Mouse (Mus musculus) brain, embryonic 18.5 days (tissue): ENCODE measurements around the gene Ttc8.

Experiments used
- DNase-seq: peaks from one replicate; pipeline ENCODE4 v3.0.0-alpha.2; 2012; ENCODE audit warnings: low read depth, low spot score

The Ttc8 gene

DNA sequence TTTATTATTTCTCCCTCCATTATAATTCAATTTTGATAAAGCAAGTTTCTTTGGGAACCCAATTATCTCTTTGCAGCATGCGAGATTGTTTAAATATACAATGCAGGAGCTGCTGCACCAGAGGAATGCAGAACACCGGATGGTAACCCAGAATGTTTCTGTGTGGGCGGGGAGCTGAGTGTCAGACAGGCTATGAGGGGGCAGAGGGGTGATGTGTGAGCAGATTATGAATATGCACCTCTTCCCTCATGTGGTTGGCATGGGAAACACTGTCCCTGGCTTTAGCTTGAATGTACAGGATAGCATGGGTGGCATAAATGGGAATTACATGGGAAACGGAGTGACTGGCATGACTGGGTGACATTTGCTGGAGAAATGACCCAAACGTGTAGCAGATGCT is 108.3 kb downstream of the Ttc8 start:
- DNase-seq = no peak

DNA sequence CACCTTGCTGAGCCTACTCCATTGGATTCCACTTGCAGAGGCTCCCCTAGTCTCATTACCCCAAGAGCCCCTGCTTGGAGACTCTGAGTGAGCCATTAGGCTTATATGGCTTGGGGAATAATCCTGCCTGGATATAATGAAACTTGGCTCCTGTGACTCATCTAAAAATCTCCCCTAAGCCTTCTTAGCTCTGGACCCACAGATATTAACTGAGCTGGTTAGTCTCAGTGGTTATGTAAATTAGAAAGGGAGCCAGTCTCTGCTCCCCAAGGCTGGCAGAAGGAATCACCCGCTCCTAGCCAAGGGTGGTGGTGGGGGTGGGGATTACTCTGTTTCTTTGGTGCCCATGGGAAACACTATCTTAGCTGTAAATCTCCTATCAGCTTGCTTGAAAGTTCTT is 109.6 kb downstream of the Ttc8 start:
- no peak for DNase-seq
